Mouse (Mus musculus): ENCODE measurements around the gene Rtl5. TPM values are rescaled to one million over a fixed set of nuclear protein-coding genes. Genes with fewer than 3 reads are reported as not detected.

Gene Rtl5
- total RNA-seq, 1 experiment = 0.54 TPM

- no peaks in the 10 kb centered on the region for H3K9me3 ChIP-seq (ENCODE audit: control insufficient read depth, insufficient read depth, low read depth, low read length)
- H3K36me3 ChIP-seq (ENCODE audit: control insufficient read depth, insufficient read depth, low read length, poor library complexity, severe bottlenecking) = no peaks in the 10 kb centered on the region
- no peak overlapping the region for H3K27ac ChIP-seq (ENCODE audit: insufficient read depth, low read depth, low read length, poor library complexity, severe bottlenecking)
- no peak for DNase-seq (ENCODE audit: low read depth, low spot score)
- no peak overlapping the region for H3K9ac ChIP-seq (ENCODE audit: insufficient read depth, low read depth, low read length, poor library complexity, severe bottlenecking)
- in situ Hi-C loops (cut with MboI; ENCODE audit: low sequenced_read_pairs in 2 of 2, unreplicated experiment in 2 of 2) = no loop called here
- TF ChIP-seq HCFC1 (IDR thresholded peaks at IDR 0.05; ENCODE audit: borderline replicate concordance, insufficient read depth, low read length) (no peak), MAFK (IDR thresholded peaks at IDR 0.05; ENCODE audit: insufficient read depth, low read depth, low read length) (no peak), CHD2 (IDR thresholded peaks at IDR 0.05; ENCODE audit: low read depth, low read length) (no peak), ZNF384 (IDR thresholded peaks at IDR 0.05; ENCODE audit: low read depth, low read length) (no peak), ZC3H11A (IDR thresholded peaks at IDR 0.05; ENCODE audit: borderline replicate concordance, low read depth, low read length) (no peak)
- no peak overlapping the region for H3K4me3 ChIP-seq (ENCODE audit: insufficient read depth in 1 of 2, low read depth in 1 of 2, low read length in 2 of 2, poor library complexity in 1 of 2, severe bottlenecking in 1 of 2)
- no peaks in the 10 kb centered on the region; a peak in 1 of 4 replicates for H3K4me1 ChIP-seq (ENCODE audit: control insufficient read depth in 2 of 2, insufficient read depth in 2 of 2, low read length in 2 of 2, poor library complexity in 1 of 2)
Measured at GRCm38 (mm10) chrX:102037506-102037905, 33.6 kb downstream of the Rtl5 start.

- no peak overlapping the region for H3K9ac ChIP-seq (ENCODE audit: insufficient read depth, low read depth, low read length, poor library complexity, severe bottlenecking)
- in situ Hi-C loops (cut with MboI; ENCODE audit: low sequenced_read_pairs in 2 of 2, unreplicated experiment in 2 of 2) = no loop called here
- TF ChIP-seq ZC3H11A (IDR thresholded peaks at IDR 0.05; ENCODE audit: borderline replicate concordance, low read depth, low read length) (no peak), HCFC1 (IDR thresholded peaks at IDR 0.05; ENCODE audit: borderline replicate concordance, insufficient read depth, low read length) (no peak), ZNF384 (IDR thresholded peaks at IDR 0.05; ENCODE audit: low read depth, low read length) (no peak), CHD2 (IDR thresholded peaks at IDR 0.05; ENCODE audit: low read depth, low read length) (no peak), MAFK (IDR thresholded peaks at IDR 0.05; ENCODE audit: insufficient read depth, low read depth, low read length) (no peak)
- DNase-seq (ENCODE audit: low read depth, low spot score) = no peak
- no peaks in the 10 kb centered on the region for H3K9me3 ChIP-seq (ENCODE audit: control insufficient read depth, insufficient read depth, low read depth, low read length)
- H3K36me3 ChIP-seq (ENCODE audit: control insufficient read depth, insufficient read depth, low read length, poor library complexity, severe bottlenecking) = no peaks in the 10 kb centered on the region
- no peak overlapping the region for H3K27ac ChIP-seq (ENCODE audit: insufficient read depth, low read depth, low read length, poor library complexity, severe bottlenecking)
- no peaks in the 10 kb centered on the region; a peak in 1 of 4 replicates for H3K4me1 ChIP-seq (ENCODE audit: control insufficient read depth in 2 of 2, insufficient read depth in 2 of 2, low read length in 2 of 2, poor library complexity in 1 of 2)
- no peak overlapping the region for H3K4me3 ChIP-seq (ENCODE audit: insufficient read depth in 1 of 2, low read depth in 1 of 2, low read length in 2 of 2, poor library complexity in 1 of 2, severe bottlenecking in 1 of 2)
Measured at GRCm38 (mm10) chrX:102036866-102037361, 34.2 kb downstream of the Rtl5 start.

GRCm38 (mm10) chrX:102035671-102036070, 35.4 kb downstream of the Rtl5 start:
- in situ Hi-C loops (cut with MboI; ENCODE audit: low sequenced_read_pairs in 2 of 2, unreplicated experiment in 2 of 2) = no loop called here
- no peak overlapping the region for H3K27ac ChIP-seq (ENCODE audit: insufficient read depth, low read depth, low read length, poor library complexity, severe bottlenecking)
- no peak overlapping the region for H3K9ac ChIP-seq (ENCODE audit: insufficient read depth, low read depth, low read length, poor library complexity, severe bottlenecking)
- H3K4me3 ChIP-seq (ENCODE audit: insufficient read depth in 1 of 2, low read depth in 1 of 2, low read length in 2 of 2, poor library complexity in 1 of 2, severe bottlenecking in 1 of 2) = no peak overlapping the region
- H3K4me1 ChIP-seq (ENCODE audit: control insufficient read depth in 2 of 2, insufficient read depth in 2 of 2, low read length in 2 of 2, poor library complexity in 1 of 2) = no peaks in the 10 kb centered on the region; a peak in 1 of 4 replicates
- H3K36me3 ChIP-seq (ENCODE audit: control insufficient read depth, insufficient read depth, low read length, poor library complexity, severe bottlenecking) = no peaks in the 10 kb centered on the region
- no peak for DNase-seq (ENCODE audit: low read depth, low spot score)
- TF ChIP-seq HCFC1 (IDR thresholded peaks at IDR 0.05; ENCODE audit: borderline replicate concordance, insufficient read depth, low read length) (no peak), CHD2 (IDR thresholded peaks at IDR 0.05; ENCODE audit: low read depth, low read length) (no peak), MAFK (IDR thresholded peaks at IDR 0.05; ENCODE audit: insufficient read depth, low read depth, low read length) (no peak), ZC3H11A (IDR thresholded peaks at IDR 0.05; ENCODE audit: borderline replicate concordance, low read depth, low read length) (no peak), ZNF384 (IDR thresholded peaks at IDR 0.05; ENCODE audit: low read depth, low read length) (no peak)
- H3K9me3 ChIP-seq (ENCODE audit: control insufficient read depth, insufficient read depth, low read depth, low read length) = no peaks in the 10 kb centered on the region

- Histone ChIP-seq H3K4me1 (ENCODE audit: control insufficient read depth in 2 of 2, insufficient read depth in 2 of 2, low read length in 2 of 2, poor library complexity in 1 of 2) (no peaks in the 10 kb centered on the region; a peak in 1 of 4 replicates), H3K9me3 (ENCODE audit: control insufficient read depth, insufficient read depth, low read depth, low read length) (no peaks in the 10 kb centered on the region), H3K27ac (ENCODE audit: insufficient read depth, low read depth, low read length, poor library complexity, severe bottlenecking) (no peak overlapping the region), H3K36me3 (ENCODE audit: control insufficient read depth, insufficient read depth, low read length, poor library complexity, severe bottlenecking) (no peaks in the 10 kb centered on the region), H3K9ac (ENCODE audit: insufficient read depth, low read depth, low read length, poor library complexity, severe bottlenecking) (no peak overlapping the region), H3K4me3 (ENCODE audit: insufficient read depth in 1 of 2, low read depth in 1 of 2, low read length in 2 of 2, poor library complexity in 1 of 2, severe bottlenecking in 1 of 2) (no peak overlapping the region)
- DNase-seq (ENCODE audit: low read depth, low spot score) = no peak
- in situ Hi-C loops (cut with MboI; ENCODE audit: low sequenced_read_pairs in 2 of 2, unreplicated experiment in 2 of 2) = no loop called here
- TF ChIP-seq ZC3H11A (IDR thresholded peaks at IDR 0.05; ENCODE audit: borderline replicate concordance, low read depth, low read length) (no peak), CHD2 (IDR thresholded peaks at IDR 0.05; ENCODE audit: low read depth, low read length) (no peak), ZNF384 (IDR thresholded peaks at IDR 0.05; ENCODE audit: low read depth, low read length) (no peak)
Measured at GRCm38 (mm10) chrX:102033566-102033965, 37.5 kb downstream of the Rtl5 start.

GRCm38 (mm10) chrX:102032431-102032830, 38.7 kb downstream of the Rtl5 start:
- Histone ChIP-seq H3K9me3 (ENCODE audit: control insufficient read depth, insufficient read depth, low read depth, low read length) (no peaks in the 10 kb centered on the region), H3K4me3 (ENCODE audit: insufficient read depth in 1 of 2, low read depth in 1 of 2, low read length in 2 of 2, poor library complexity in 1 of 2, severe bottlenecking in 1 of 2) (no peak overlapping the region), H3K4me1 (ENCODE audit: control insufficient read depth in 2 of 2, insufficient read depth in 2 of 2, low read length in 2 of 2, poor library complexity in 1 of 2) (no peaks in the 10 kb centered on the region; a peak in 1 of 4 replicates), H3K36me3 (ENCODE audit: control insufficient read depth, insufficient read depth, low read length, poor library complexity, severe bottlenecking) (no peaks in the 10 kb centered on the region), H3K27ac (ENCODE audit: insufficient read depth, low read depth, low read length, poor library complexity, severe bottlenecking) (no peak overlapping the region), H3K9ac (ENCODE audit: insufficient read depth, low read depth, low read length, poor library complexity, severe bottlenecking) (no peak overlapping the region)
- TF ChIP-seq CHD2 (IDR thresholded peaks at IDR 0.05; ENCODE audit: low read depth, low read length) (no peak), ZNF384 (IDR thresholded peaks at IDR 0.05; ENCODE audit: low read depth, low read length) (no peak)
- in situ Hi-C loops (cut with MboI; ENCODE audit: low sequenced_read_pairs in 2 of 2, unreplicated experiment in 2 of 2) = no loop called here
- DNase-seq (ENCODE audit: low read depth, low spot score) = no peak

Measured in ES-E14 (cell line).